Mouse (Mus musculus) lung, postnatal 25 days (tissue): ENCODE results near the gene Wdr60.

Experiments used
- DNase-seq: peaks from one replicate; pipeline ENCODE4 v3.0.0; 2022; ENCODE audit warnings: low spot score

Gene Wdr60

DNA sequence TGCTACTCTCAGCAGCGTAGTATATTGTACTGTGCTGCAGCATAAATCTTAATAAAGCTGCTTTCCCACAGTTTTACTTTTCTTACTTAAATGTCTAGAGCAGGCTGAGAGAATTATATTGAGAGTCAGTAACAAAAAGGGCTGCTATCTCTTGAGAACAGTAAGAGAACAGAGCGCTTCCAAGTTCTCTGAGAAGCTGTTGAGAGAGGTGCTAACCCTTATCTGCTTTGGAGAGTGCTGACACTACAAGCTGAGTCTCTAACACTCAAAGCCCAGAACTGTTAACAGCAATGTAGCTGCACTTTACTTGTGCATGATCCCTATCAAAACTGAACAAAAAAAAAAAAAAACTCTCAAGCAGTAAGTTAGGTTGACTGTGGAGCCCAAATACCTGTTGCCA, 2.5 kb upstream of the Wdr60 start:
- no peak for DNase-seq

DNA sequence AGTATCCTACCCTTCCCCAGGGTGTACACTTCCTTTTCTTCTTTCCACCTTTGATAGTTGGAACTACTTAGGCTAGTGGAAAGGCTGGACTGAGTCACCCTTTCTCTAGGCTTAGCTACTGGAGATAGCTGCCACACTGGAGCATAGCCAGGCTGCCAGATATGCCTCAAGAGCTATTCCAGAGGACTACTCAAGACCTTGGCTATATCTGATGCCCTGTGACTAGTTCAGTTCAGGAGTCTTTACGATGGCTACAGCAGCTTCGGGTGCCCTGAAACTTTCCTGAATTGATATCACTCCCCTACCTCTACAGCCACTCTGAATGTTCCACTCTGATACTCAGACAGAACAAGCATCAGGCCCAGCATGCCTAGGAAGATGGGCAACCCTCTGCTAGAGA, 1.9 kb upstream of the Wdr60 start:
- DNase-seq = no peak

DNA sequence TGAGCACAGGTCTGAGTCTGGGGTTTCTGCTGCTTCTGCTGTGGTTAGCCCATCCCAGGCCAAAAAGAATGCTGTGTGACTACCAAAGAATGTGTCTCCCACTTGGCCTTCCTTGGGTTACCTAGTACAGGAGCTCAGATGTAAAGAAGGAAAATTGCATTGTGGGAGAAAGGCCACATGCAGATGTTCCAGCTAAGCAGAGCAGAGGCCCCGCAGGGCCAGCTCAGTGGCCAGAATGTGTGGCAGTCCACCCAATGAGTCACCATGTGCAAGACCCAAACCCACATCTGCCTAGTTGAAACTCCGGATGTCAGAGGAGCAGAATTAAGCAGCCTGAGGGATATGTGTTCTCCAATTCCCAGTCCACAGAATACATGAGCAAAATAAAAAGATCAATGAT, 4.5 kb downstream of the Wdr60 start:
- no peak for DNase-seq

DNA sequence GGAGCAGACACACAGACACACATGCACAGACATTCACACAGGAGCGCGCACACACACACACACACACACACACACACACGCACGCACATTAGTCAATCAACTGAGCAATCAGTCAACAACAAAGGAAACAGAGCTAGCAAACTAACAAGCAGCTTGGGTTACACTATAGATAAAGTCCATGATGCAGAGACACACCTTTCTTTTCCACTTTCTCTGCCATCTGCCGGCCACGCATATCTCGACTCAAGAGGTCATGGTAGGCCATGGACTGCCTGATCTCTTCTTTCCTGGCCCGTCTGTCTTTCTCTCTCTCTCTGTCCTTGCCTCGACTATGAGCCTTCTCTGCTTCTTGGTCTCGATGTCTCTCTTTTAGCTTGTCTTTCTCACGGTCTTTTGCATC, 7.2 kb downstream of the Wdr60 start:
- no peak for DNase-seq

DNA sequence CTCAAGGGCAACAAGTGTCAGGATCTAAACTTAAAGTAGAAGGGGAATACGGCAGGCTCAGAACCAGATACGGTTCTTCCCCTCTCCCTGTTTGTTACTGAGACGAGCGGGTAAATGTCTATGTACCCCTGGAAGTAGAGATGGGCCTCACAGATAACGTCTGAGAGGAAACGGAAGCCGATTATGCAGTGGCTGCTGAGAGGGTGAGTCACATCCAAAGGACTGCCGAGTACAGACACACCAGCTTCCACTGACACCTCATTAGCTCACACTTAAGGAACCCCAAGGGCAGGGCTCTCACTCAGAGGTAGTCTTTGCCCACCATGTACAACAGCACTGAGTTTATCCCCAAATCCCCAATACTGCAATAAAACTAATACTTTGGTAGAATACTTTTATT, 8.2 kb downstream of the Wdr60 start:
- no peak for DNase-seq

DNA sequence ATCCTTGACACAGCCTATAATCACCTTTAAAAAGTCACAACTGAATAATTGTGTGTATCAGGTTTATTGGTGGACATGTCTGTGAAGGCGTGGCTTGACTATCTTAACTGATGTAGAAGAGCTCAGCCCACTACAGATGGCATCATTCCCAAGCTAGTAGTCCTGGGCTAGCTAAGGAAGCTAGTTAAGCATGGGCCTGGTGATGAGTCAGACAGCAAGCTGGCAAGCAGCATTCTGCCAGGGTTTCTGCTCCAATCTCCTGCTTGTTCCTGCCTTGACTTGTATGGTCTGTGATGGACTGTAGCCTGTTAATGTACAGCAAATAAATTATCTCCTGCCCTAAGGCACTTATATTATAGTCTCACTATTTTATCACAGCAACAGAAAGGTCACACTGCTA, 18.2 kb downstream of the Wdr60 start:
- DNase-seq = no peak

DNA sequence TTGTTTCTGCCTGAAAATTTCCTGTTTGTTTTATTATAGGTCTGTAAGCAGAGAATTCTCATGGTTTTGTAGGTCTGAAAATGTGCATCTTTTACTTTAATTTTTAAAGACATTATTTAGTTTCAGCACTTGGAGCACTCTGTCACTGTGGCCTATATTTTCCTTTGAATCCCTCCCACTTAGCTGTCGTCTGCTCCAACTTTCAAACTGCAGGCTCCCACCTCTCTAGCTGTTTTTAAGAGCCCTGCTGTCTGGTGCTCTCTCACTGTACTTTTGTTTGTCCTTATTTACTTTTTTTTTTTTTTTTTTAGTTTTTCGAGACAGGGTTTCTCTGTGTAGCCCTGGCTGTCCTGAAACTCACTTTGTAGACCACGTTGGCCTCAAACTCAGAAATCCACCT, 24.0 kb downstream of the Wdr60 start:
- no peak for DNase-seq

DNA sequence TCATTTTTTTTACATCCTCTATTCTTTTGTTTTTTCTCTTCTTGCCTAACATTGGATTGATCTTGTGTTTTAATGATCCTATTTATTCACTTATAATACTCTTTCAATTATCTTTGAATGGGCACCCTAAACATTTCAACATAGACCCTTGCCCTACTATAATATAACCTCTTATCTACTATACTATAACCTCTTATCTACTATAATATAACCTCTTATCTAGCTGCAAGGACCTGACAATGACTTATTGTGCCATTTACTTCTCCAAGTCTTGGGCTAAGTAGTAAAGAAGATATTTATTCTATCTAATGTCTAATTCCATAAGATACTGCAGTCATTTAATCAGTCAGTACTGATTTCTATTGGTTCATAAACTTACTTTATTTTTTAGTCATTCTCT, 24.5 kb downstream of the Wdr60 start:
- DNase-seq = no peak

DNA sequence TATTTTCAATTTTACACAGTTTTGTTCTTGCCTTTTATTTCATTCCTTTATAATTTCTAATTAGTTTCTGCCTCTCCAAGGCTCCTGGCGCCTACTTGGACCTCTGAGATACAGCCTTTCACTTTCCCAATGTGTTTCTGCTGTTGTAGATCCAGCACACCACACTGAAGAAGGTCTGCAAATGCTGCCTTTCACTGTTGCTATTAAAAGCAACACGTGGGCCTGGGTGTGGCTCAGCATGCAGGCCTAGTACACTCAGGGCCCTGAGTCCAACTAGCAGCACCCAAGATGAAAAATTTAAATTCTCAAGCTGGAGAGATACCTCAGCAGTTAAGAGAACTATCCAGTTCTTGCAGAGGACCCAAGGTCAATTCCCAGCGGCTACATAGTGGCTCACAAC, 26.2 kb downstream of the Wdr60 start:
- no peak for DNase-seq

DNA sequence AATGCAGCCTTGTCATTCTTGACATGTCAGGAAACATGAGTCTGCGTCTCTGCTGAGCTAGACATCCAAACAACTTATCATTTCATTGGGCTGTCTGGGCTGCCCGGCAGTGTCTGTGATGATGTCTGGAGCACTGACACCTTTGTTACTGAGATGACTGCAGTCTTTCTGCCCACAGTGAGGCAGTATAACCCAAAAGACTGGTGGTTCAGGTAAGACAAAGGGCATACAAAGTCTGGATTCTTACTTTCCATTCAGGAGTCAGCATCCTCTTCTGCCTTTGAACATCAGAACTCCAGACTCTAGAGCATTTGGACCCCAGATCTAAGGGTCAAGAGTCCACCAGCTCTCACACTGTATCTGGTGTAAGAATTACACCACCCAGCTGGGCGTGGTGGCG, 27.5 kb downstream of the Wdr60 start:
- no peak for DNase-seq

DNA sequence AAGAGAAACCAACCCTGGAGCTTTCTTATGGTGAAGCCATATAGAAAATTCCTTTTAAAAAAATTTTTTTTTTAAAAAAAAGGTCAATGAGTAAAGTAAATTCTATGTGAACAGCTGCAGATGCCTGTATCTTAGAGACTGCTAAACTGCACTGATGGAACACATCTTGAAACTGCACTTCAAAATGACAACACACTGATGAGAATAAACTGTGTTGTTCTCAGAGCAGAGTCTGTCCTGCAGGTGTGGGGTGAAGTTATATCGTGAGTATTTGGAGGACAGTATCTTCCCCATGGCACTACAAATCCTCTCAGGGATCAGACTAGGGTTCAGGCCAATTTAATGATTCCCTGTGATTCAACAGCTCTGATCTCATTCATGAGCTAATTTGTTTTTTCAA, 30.8 kb downstream of the Wdr60 start:
- DNase-seq = no peak

DNA sequence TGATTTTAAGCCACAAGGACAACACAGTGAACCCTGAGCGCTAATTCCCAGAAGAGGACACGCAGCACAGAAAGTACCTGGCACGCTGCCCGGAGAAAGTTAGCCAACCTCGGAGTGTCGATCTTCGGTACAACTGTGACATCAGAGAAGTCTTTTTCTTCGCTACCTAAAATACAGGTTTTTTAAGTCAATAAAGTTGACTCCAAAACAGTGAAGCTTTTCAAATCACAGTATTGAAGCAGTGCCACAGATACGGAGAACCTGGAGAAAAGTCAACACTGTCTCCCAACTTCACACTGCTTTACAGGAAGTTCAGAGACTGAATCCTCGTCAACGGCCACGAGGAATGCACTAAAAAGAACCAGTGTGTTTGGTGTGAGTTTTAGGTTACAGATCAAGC, 31.2 kb downstream of the Wdr60 start:
- peak; percentile 87 for DNase-seq

DNA sequence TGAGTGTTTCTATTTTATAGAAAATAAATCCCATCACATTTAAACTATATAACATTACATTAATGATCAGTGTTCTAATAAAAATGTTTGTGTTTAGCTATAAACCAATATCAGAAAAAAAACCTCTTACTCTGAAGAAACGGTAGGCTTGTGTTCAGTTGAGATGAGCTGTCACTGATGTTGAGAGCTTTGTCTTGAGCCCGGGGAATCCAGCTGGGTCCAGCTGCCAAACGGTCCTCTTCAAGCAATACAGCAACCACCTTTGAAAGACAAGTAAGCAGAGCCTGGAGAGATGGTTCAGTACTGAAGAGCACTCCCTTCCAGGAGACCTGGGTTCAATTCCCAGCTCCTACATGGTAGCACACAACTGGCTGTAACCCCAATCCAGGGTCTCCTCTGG, 33.4 kb downstream of the Wdr60 start:
- no peak for DNase-seq

DNA sequence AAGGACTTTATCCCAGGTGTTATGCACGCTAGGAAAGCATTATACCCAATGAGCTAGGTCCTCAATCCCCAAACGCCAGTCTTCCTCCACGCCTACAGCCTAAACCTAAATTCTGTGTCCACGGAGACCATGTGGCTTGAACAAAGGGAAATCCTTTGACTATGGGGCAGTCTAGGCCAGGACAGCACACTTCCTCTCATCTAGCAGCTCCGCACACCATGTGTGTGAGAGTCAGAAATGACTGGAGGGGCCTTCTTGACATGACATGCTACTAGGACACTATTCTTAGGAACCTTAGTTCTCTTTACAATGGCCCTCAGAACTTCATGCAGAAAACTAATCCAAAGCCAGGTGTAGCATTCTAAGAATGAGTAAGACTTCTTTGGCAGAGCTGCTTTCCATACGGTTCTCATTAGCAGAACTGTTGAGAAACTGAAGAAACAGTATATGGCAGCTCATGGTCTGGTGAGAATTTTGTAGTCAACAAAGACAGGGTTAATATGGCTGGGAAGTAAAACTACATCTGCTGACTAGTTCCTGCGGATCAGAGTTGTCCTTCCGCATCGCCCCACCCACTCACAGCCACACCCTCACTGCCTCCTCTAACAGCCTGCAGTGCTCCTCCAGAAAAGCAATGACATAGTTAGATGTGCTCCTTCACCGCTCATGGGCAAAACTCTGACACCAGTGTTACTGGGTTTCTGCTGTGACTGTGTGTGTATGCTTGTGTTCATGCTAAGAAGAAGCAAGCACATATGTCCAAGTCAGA, 36.3 kb downstream of the Wdr60 start:
- DNase-seq = no peak

DNA sequence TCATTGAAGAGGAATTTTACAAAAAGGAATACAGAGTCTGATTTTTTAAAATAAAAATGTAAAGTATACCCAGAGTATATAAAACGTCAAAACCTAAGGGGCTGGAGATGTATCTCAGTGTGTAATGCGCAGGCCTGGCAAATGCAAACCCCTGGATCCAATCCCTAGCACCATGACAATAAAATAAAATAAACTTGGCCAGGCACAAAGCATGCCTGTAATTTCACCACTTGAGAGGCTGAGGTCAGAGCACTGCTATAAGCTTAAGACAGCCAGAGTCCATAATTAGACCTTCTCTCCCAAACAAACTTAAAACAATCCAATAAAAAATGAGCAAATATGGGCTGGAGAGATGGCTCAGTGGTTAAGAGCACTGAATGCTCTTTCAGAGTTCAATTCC, 39.7 kb downstream of the Wdr60 start:
- no peak for DNase-seq

DNA sequence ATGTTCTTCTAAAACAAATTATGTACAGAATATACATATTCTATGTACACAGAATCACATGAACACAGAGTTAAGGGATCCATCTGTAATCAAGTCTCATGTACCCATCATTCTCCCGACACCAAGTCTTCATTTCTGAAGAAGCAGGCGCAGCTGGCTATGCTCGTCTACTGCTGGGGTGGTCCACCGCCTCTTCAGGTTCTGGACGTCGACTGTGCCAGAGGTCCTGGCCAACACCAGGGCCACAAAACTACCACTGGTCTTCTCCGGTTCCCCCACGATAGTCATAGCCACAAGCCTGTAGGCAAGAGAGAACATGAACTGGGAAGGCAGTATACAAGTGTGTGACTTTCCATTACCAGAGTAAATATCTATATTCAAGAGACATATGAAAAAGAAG, 55.3 kb downstream of the Wdr60 start:
- no peak for DNase-seq

DNA sequence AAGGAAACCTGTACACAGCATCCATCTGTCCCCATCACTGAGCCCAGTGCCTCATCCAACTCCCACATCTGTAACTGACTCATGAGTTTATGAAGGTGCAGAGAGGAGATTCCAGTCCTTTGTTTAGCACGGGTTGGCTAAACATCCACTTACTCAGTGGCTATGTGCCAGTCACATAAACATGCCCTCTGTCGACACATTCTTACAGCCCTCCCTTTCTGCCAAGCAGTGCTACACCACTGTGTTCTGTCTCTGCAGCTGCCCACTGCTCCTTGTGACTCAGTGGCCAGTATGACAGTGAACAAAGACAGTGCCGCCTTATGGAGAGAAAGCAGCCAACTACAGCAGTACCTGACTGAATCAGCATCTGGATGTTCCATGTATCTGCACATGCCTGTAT, 57.1 kb downstream of the Wdr60 start:
- no peak for DNase-seq

DNA sequence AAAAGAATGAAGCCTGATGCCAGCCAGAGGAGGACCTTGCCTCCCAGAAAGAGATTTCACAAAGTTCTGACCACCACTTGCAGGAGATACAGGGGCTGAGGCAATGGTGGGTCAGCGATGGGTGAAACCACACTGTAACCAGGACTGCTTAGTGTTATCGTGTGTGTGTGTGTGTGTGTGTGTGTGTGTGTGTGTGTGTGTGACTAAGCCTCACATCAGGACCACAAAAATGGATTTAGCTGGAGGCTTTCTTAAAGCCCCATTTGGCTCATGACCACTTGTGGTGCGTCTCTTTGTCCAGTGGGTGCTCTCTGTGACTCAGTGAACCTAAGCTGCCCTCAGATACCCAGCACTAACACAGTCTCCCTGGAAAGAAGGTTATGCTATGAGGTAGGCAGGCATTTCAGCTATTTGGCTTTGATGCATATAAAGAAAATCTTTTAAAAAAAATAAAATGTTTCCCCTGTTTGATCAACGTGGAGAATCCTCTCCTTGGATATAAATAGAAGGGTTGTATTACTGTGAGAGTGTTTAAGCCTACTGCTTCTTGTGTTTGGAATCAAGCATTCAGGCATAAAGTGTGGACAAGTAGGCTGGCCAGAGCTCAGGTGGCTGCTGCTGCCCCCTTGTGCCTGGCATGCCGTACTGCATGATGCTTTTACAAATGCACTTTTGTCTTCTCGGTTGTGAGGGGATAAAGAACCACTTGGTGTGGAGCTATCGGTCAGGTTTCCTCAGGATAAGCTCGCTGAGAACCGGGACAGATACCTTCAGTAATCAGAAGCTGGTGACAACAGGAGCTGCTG, 60.4 kb downstream of the Wdr60 start:
- DNase-seq = peak; percentile 44

DNA sequence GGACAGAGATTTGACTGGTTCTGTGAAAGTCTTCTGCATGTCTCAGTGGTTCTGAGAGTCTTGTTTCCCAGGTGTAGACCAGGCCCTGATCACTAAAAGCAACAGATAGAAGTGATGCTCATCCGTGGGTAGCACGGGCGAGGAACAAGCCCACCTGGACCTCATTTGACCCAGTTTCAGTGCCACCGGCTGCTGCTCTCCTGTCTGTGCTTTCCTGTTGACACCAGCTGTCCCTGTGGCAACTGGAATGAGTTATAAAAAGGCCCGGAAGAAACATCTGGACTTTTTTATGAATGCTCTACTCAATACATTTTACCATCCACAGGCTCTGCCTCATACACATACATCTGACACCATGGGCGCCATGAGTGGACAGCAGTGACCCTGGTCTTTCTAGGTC, 64.0 kb downstream of the Wdr60 start:
- DNase-seq = no peak

DNA sequence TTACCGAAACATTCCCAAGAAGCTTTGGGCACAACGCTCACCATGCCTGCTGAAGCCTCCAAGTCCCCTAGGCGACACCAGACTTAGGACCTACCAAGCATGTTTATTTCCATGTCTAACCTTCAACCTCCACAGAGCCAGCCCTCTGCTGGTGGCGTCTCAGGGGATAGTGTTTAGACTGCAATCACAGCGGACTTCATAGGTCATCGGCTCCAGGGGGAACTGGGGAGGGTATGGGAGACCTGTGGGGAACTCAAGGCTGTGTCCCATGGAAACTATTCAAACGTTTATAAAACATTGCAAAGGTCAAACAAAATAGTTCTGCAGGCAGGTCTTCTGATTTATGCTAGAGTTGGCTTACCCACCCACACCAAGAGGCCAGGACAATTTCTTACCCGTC, 66.6 kb downstream of the Wdr60 start:
- no peak for DNase-seq

DNA sequence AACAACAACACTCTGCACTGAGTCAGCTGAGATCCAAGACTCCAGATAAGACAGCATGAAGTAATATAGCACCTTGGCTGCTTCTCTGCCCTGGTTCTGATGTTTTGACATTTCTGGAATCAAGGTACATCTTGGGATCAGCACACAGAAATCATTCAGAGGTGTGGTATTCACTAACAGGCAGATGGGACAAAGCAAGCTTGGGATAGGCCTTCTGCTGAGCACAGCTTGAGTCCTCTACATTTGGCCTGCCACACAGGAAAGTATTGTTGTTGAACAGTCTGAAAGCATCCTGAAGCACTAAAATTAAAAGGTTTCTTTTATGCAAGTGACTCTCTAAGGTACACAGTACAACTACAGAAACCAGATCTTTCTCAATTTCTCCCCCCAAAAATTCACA, 68.2 kb downstream of the Wdr60 start:
- no peak for DNase-seq

DNA sequence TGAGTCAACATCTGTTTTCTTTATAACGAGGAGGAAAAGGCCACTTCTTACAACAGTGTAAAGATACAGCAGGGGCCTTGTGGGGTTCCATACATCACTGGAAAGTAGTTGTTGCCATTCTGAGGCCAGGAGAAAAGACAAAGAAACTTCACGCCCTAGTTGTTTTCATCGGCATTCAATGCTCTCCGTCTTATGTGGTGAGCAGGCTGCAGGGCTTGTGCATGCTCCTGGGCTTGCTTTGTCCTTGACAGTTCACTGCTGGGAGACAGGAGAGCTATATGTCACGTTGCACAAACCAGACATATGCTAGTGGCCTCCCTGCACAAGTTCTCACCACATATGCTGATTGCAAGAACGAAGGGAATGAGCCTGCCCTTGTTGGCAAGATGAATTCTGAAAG, 68.9 kb downstream of the Wdr60 start:
- no peak for DNase-seq

DNA sequence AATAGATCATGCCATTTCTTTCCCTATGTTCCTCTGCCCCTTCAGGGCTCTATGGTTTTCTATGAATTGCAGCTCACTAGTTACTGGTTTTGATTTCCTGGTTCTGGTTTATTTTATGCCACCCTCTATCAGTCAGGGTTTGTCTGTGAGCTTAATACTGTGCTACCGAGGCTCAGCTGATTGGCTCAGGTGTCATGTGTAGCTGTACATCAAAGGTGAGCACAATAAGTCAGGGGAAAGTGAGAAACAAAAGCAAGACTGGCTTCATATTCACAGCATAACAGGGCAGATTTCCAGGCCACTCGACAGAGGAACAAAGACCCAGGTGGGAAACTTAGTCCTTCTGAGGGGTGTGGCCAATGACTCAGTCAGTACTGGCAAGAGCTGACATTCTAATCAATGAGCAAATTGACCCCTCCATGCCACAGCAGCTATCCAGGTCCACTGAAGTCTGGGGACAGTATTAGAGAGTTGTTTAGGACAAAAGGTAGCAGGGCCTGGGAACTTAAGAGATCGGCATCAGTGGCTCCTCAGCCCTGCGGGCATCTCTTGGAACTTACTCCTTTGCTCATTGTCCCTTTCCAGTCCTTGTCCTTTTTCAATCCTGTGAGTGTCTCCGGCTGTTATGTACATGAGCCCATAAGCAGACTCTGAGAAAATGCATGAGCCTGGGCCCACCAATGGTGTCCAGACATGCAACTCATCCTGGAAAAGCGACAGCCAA, 79.4 kb downstream of the Wdr60 start:
- DNase-seq = no peak
